Mouse (Mus musculus) limb, embryonic 12.5 days (tissue): ENCODE data around the gene Tmem108. TPM values are rescaled to one million over a fixed set of nuclear protein-coding genes. Genes with fewer than 3 reads are reported as not detected.

Experiments
- ATAC-seq: fragments of 200-750 bp; cut with Nextera tagmentation; 2 replicates; pipeline ENCODE4 v1.8.0; 2017; ENCODE audit warnings: low read depth, moderate TSS enrichment; ENCODE audit not compliant: insufficient number of reproducible peaks, insufficient read depth, low FRiP score, low TSS enrichment
- H3K27ac ChIP-seq: fragments of 300-500 bp; sonication (generic); 2 replicates; pipeline ENCODE4 v1.5.1; 2016; ENCODE audit warnings: mild to moderate bottlenecking, moderate library complexity
- H3K27me3 ChIP-seq: fragments of 300-500 bp; sonication (generic); 2 replicates; pipeline ENCODE4 v1.6.1; 2016; ENCODE audit warnings: mild to moderate bottlenecking, moderate library complexity
- H3K36me3 ChIP-seq: fragments of 300-500 bp; sonication (generic); 2 replicates; pipeline ENCODE4 v1.6.1; 2016; ENCODE audit warnings: mild to moderate bottlenecking, moderate library complexity
- H3K4me1 ChIP-seq: fragments of 300-500 bp; sonication (generic); replicated peaks from 2 replicates; pipeline ENCODE4 v1.6.1; 2016
- H3K4me2 ChIP-seq: fragments of 300-500 bp; sonication (generic); 2 replicates; pipeline ENCODE4 v1.6.1; 2016; ENCODE audit warnings: mild to moderate bottlenecking, moderate library complexity
- H3K4me3 ChIP-seq: fragments of 300-500 bp; sonication (generic); replicated peaks from 2 replicates; pipeline ENCODE4 v1.5.1; 2016; ENCODE audit warnings: mild to moderate bottlenecking
- H3K9ac ChIP-seq: fragments of 300-500 bp; sonication (generic); replicated peaks from 2 replicates; pipeline ENCODE4 v1.6.1; 2016; ENCODE audit warnings: mild to moderate bottlenecking, moderate library complexity
- H3K9me3 ChIP-seq: fragments of 300-500 bp; sonication (generic); 2 replicates; pipeline ENCODE4 v1.6.1; 2016; ENCODE audit warnings: mild to moderate bottlenecking, moderate library complexity
- WGBS: fragments of 180-500 bp; shearing (Covaris S2); methylation state at CpG from one replicate; pipeline ENCODE4 v1.1.7; 2016; 5-methylcytosine and 5-hydroxymethylcytosine counted together
- polyA plus RNA-seq: library from polyadenylated mRNA; unstranded; fragments of >200 nt; fragmentation: Nextera tagmentation; extraction: Ambion mirVana; gene quantifications from 2 replicates; pipeline ENCODE4 v1.2.1, GENCODE M21; 2016

Tmem108 gene
- polyA plus RNA-seq, 1 experiment from 2014 or later, result 13.4 TPM

GRCm38 (mm10) chr9:103568983-103569382 is 192.7 kb downstream of the Tmem108 start:
- Histone ChIP-seq H3K9me3 (no peaks in the 10 kb centered on the region), H3K9ac (no peak overlapping the region), H3K27ac (no peak overlapping the region), H3K27me3 (no peaks in the 10 kb centered on the region), H3K36me3 (no peaks in the 10 kb centered on the region), H3K4me3 (no peak overlapping the region), H3K4me1 (peaks cover 7% of the 10 kb centered on the region), H3K4me2 (no peak overlapping the region)
- no peak for ATAC-seq
- WGBS, result 91% methylated on average over 9 of the region's 9 CpGs

- no peak overlapping the region for H3K9ac ChIP-seq
- ATAC-seq, result no peak
- H3K4me1 ChIP-seq, result peaks cover 15% of the 10 kb centered on the region; the same call in 1 of the 2 replicates
- no peaks in the 10 kb centered on the region for H3K27me3 ChIP-seq
- no peak overlapping the region for H3K4me3 ChIP-seq
- H3K36me3 ChIP-seq, result no peaks in the 10 kb centered on the region
- H3K27ac ChIP-seq, result no peak overlapping the region
- no peak overlapping the region for H3K4me2 ChIP-seq
- no peaks in the 10 kb centered on the region for H3K9me3 ChIP-seq
- WGBS, result 89% methylated on average over 9 of the region's 9 CpGs
These were observed 196.5 kb downstream of the Tmem108 start for GRCm38 (mm10) chr9:103565186-103565585.

- 40% methylated on average over 10 of the region's 10 CpGs for WGBS
- Histone ChIP-seq H3K4me1 (peaks cover 17% of the 10 kb centered on the region), H3K27me3 (no peaks in the 10 kb centered on the region), H3K9ac (no peak overlapping the region), H3K9me3 (no peaks in the 10 kb centered on the region), H3K4me2 (no peak overlapping the region), H3K27ac (0 out of 2 replicates have a peak overlapping the region, but pooled peaks have one; percentile 4), H3K36me3 (no peaks in the 10 kb centered on the region), H3K4me3 (no peak overlapping the region)
- no peak for ATAC-seq
These were observed 197.6 kb downstream of the Tmem108 start for GRCm38 (mm10) chr9:103563864-103564610.

- H3K4me3 ChIP-seq, result no peak overlapping the region
- no peak overlapping the region for H3K4me2 ChIP-seq
- H3K9me3 ChIP-seq, result no peaks in the 10 kb centered on the region
- ATAC-seq, result no peak
- H3K9ac ChIP-seq, result no peak overlapping the region
- H3K4me1 ChIP-seq, result peaks cover 17% of the 10 kb centered on the region
- 76% methylated on average over 1 of the region's 1 CpGs for WGBS
- H3K36me3 ChIP-seq, result no peaks in the 10 kb centered on the region
- no peak overlapping the region for H3K27ac ChIP-seq
- H3K27me3 ChIP-seq, result no peaks in the 10 kb centered on the region
These were observed 199.6 kb downstream of the Tmem108 start for GRCm38 (mm10) chr9:103562063-103562462.

- ATAC-seq, result no peak
- no peak overlapping the region for H3K9ac ChIP-seq
- no peaks in the 10 kb centered on the region for H3K27me3 ChIP-seq
- no peaks in the 10 kb centered on the region for H3K9me3 ChIP-seq
- H3K4me1 ChIP-seq, result peaks cover 9% of the 10 kb centered on the region
- no peak overlapping the region for H3K27ac ChIP-seq
- H3K4me3 ChIP-seq, result no peak overlapping the region
- WGBS, result 76% methylated on average over 6 of the region's 6 CpGs
- H3K4me2 ChIP-seq, result no peak overlapping the region
- H3K36me3 ChIP-seq, result no peaks in the 10 kb centered on the region
These were observed 202.9 kb downstream of the Tmem108 start for GRCm38 (mm10) chr9:103558741-103559140.

GRCm38 (mm10) chr9:103558240-103558639 is 203.4 kb downstream of the Tmem108 start:
- no peaks in the 10 kb centered on the region for H3K36me3 ChIP-seq
- H3K4me1 ChIP-seq, result peaks cover 4% of the 10 kb centered on the region
- no peak overlapping the region for H3K27ac ChIP-seq
- H3K4me3 ChIP-seq, result no peak overlapping the region
- no peak for ATAC-seq
- no peaks in the 10 kb centered on the region for H3K9me3 ChIP-seq
- H3K4me2 ChIP-seq, result no peak overlapping the region
- no peaks in the 10 kb centered on the region for H3K27me3 ChIP-seq
- 85% methylated on average over 7 of the region's 7 CpGs for WGBS
- H3K9ac ChIP-seq, result no peak overlapping the region

- Histone ChIP-seq H3K9ac (no peak overlapping the region), H3K4me2 (no peak overlapping the region), H3K9me3 (no peaks in the 10 kb centered on the region), H3K36me3 (no peaks in the 10 kb centered on the region), H3K4me3 (no peak overlapping the region), H3K27me3 (no peaks in the 10 kb centered on the region), H3K27ac (no peak overlapping the region), H3K4me1 (peaks cover 3% of the 10 kb centered on the region; the same call in 1 of the 2 replicates)
- ATAC-seq, result no peak
- 90% methylated on average over 15 of the region's 15 CpGs for WGBS
These were observed 204.6 kb downstream of the Tmem108 start for GRCm38 (mm10) chr9:103557085-103557484.

GRCm38 (mm10) chr9:103555334-103555733 is 206.3 kb downstream of the Tmem108 start:
- Histone ChIP-seq H3K9ac (no peak overlapping the region), H3K36me3 (no peaks in the 10 kb centered on the region), H3K4me1 (peaks cover 7% of the 10 kb centered on the region; the same call in 1 of the 2 replicates), H3K9me3 (no peaks in the 10 kb centered on the region), H3K4me3 (no peak overlapping the region), H3K27me3 (no peaks in the 10 kb centered on the region), H3K4me2 (no peak overlapping the region), H3K27ac (no peak overlapping the region)
- no peak for ATAC-seq
- WGBS, result 75% methylated on average over 6 of the region's 6 CpGs

- Histone ChIP-seq H3K4me2 (no peak overlapping the region), H3K27ac (no peak overlapping the region), H3K9ac (no peak overlapping the region), H3K9me3 (no peaks in the 10 kb centered on the region), H3K27me3 (no peaks in the 10 kb centered on the region), H3K4me1 (peaks cover 4% of the 10 kb centered on the region; the same call in 1 of the 2 replicates), H3K4me3 (no peak overlapping the region), H3K36me3 (no peaks in the 10 kb centered on the region)
- 65% methylated on average over 21 of the region's 21 CpGs for WGBS
- no peak for ATAC-seq
These were observed 210.9 kb downstream of the Tmem108 start for GRCm38 (mm10) chr9:103550661-103551248.

- H3K27ac ChIP-seq, result no peak overlapping the region
- no peaks in the 10 kb centered on the region for H3K36me3 ChIP-seq
- WGBS, result 75% methylated on average over 3 of the region's 3 CpGs
- no peaks in the 10 kb centered on the region for H3K27me3 ChIP-seq
- H3K9me3 ChIP-seq, result no peaks in the 10 kb centered on the region
- H3K4me2 ChIP-seq, result no peak overlapping the region
- H3K4me3 ChIP-seq, result no peak overlapping the region
- H3K9ac ChIP-seq, result no peak overlapping the region
- peaks cover 12% of the 10 kb centered on the region for H3K4me1 ChIP-seq
- ATAC-seq, result no peak
These were observed 212.5 kb downstream of the Tmem108 start for GRCm38 (mm10) chr9:103549178-103549577.

GRCm38 (mm10) chr9:103548606-103549005 is 213.0 kb downstream of the Tmem108 start:
- H3K27ac ChIP-seq, result no peak overlapping the region
- no peak overlapping the region for H3K4me2 ChIP-seq
- no peaks in the 10 kb centered on the region for H3K9me3 ChIP-seq
- H3K27me3 ChIP-seq, result no peaks in the 10 kb centered on the region
- H3K36me3 ChIP-seq, result no peaks in the 10 kb centered on the region
- WGBS, result 91% methylated on average over 3 of the region's 3 CpGs
- H3K9ac ChIP-seq, result no peak overlapping the region
- peaks cover 12% of the 10 kb centered on the region for H3K4me1 ChIP-seq
- no peak overlapping the region for H3K4me3 ChIP-seq
- no peak for ATAC-seq
